Mouse (Mus musculus): ENCODE results near the gene Wasf2. TPM values are rescaled to one million over a fixed set of nuclear protein-coding genes. Genes with fewer than 3 reads are reported as not detected.

Gene Wasf2
- polyA plus RNA-seq, 1 experiment, result 150 TPM

DNA sequence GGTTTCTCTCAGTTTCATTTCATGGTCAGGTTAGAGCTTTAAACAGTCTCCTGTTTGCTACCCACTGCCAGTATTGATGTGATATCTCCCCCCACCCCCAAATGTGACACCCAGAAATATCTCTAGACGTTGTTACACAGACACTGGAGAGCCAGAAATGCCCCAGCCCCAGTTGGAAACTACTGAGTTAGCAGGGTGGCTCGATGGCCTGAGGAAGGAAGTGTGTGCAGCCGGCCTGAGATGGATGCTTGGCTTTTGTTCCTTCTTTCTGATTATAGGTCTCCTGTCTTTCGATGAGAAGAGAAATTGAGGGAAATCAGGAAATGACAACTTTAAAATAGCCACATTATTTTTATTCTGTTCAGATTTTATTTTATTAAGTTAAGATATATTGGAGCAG lies 8.7 kb downstream of the Wasf2 start:
- H3K4me1 ChIP-seq (ENCODE audit: control insufficient read depth, insufficient read depth, low read length), result peaks cover 53% of the 10 kb centered on the region
- no peak overlapping the region for H3K4me3 ChIP-seq (ENCODE audit: insufficient read depth, low read length)
- TF ChIP-seq POLR2A (IDR thresholded peaks at IDR 0.05; ENCODE audit: borderline replicate concordance, low read depth, low read length) (no peak), CTCF (IDR thresholded peaks at IDR 0.05; ENCODE audit: low read depth, low read length) (no peak)
- peak overlapping the region; percentile 95 for H3K27ac ChIP-seq (ENCODE audit: insufficient read depth, low read depth, low read length)

DNA sequence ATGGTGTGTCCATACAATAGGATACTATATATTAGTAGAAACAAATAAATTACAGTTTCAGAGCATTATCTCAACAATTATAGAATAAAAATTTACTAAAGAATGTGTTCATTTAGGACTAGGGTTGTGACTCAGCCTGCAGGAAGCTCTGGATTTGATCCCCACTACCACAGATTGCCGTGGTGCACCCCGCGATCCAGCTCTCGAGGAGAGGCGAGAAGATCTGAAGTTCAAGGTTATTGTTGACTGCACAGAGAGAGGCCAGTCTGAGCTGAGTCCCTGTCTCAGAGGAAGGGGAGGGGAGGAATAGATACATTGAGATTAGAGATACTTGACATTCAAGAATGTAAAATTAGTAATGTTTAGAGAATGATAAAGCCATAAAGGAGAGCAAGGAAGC lies 24.7 kb downstream of the Wasf2 start:
- no peak for TF ChIP-seq POLR2A (IDR thresholded peaks at IDR 0.05; ENCODE audit: borderline replicate concordance, low read depth, low read length)
- TF ChIP-seq CTCF (IDR thresholded peaks at IDR 0.05; ENCODE audit: low read depth, low read length), result no peak
- Histone ChIP-seq H3K27ac (ENCODE audit: insufficient read depth, low read depth, low read length) (no peak overlapping the region), H3K4me1 (ENCODE audit: control insufficient read depth, insufficient read depth, low read length) (peaks cover 56% of the 10 kb centered on the region)

GRCm38 (mm10) chr4:133155726-133156125 lies 25.4 kb downstream of the Wasf2 start:
- peaks cover 63% of the 10 kb centered on the region for H3K4me1 ChIP-seq (ENCODE audit: control insufficient read depth, insufficient read depth, low read length)
- H3K27ac ChIP-seq (ENCODE audit: insufficient read depth, low read depth, low read length), result no peak overlapping the region
- H3K4me3 ChIP-seq (ENCODE audit: insufficient read depth, low read length), result no peak overlapping the region
- TF ChIP-seq POLR2A (IDR thresholded peaks at IDR 0.05; ENCODE audit: borderline replicate concordance, low read depth, low read length), result no peak

More for the DNA sequence above, 24.7 kb downstream of the Wasf2 start:
- H3K4me3 ChIP-seq (ENCODE audit: insufficient read depth, low read length), result no peak overlapping the region

- TF ChIP-seq CTCF (IDR thresholded peaks at IDR 0.05; ENCODE audit: low read depth, low read length), result no peak
- TF ChIP-seq POLR2A (IDR thresholded peaks at IDR 0.05; ENCODE audit: borderline replicate concordance, low read depth, low read length), result no peak
- H3K4me3 ChIP-seq (ENCODE audit: insufficient read depth, low read length), result no peak overlapping the region
- H3K4me1 ChIP-seq (ENCODE audit: control insufficient read depth, insufficient read depth, low read length), result peaks cover 63% of the 10 kb centered on the region
- peak overlapping the region; percentile 48 for H3K27ac ChIP-seq (ENCODE audit: insufficient read depth, low read depth, low read length)
Measured at GRCm38 (mm10) chr4:133156422-133156821, 26.1 kb downstream of the Wasf2 start.

DNA sequence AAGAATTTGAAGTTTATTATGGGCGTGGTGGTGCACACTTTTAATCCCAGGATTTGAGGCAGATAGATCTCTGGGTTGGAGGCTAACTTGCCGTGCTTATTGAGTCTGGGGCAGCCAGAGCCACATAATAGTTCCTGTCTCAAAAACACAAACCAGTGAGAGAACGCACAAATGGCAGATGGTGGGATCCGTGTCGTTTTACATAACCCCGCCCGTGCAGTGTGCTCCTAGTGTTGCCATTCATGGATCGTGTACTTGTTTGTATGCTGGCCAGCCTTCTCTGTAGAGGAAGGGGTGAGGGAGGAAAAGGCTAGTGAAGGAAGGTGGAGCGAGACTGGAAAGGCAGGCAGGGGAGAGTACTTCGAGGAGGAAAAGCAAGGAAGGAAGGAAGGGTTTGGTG lies 26.5 kb downstream of the Wasf2 start:
- TF ChIP-seq CTCF (IDR thresholded peaks at IDR 0.05; ENCODE audit: low read depth, low read length) (no peak), POLR2A (IDR thresholded peaks at IDR 0.05; ENCODE audit: borderline replicate concordance, low read depth, low read length) (no peak)
- Histone ChIP-seq H3K4me1 (ENCODE audit: control insufficient read depth, insufficient read depth, low read length) (peaks cover 63% of the 10 kb centered on the region), H3K27ac (ENCODE audit: insufficient read depth, low read depth, low read length) (peak overlapping the region; percentile 24), H3K4me3 (ENCODE audit: insufficient read depth, low read length) (no peak overlapping the region)

GRCm38 (mm10) chr4:133159127-133159526 lies 28.8 kb downstream of the Wasf2 start:
- peaks cover 60% of the 10 kb centered on the region for H3K4me1 ChIP-seq (ENCODE audit: control insufficient read depth, insufficient read depth, low read length)
- no peak for TF ChIP-seq POLR2A (IDR thresholded peaks at IDR 0.05; ENCODE audit: borderline replicate concordance, low read depth, low read length)
- no peak for TF ChIP-seq CTCF (IDR thresholded peaks at IDR 0.05; ENCODE audit: low read depth, low read length)
- H3K4me3 ChIP-seq (ENCODE audit: insufficient read depth, low read length), result peak overlapping the region; percentile 16; the same call in 1 of the 2 replicates
- peak overlapping the region; percentile 87 for H3K27ac ChIP-seq (ENCODE audit: insufficient read depth, low read depth, low read length)

- Histone ChIP-seq H3K4me3 (ENCODE audit: insufficient read depth, low read length) (peak overlapping the region; percentile 16; the same call in 1 of the 2 replicates), H3K4me1 (ENCODE audit: control insufficient read depth, insufficient read depth, low read length) (peaks cover 59% of the 10 kb centered on the region), H3K27ac (ENCODE audit: insufficient read depth, low read depth, low read length) (peak overlapping the region; percentile 87)
- no peak for TF ChIP-seq POLR2A (IDR thresholded peaks at IDR 0.05; ENCODE audit: borderline replicate concordance, low read depth, low read length)
- TF ChIP-seq CTCF (IDR thresholded peaks at IDR 0.05; ENCODE audit: low read depth, low read length), result no peak
Measured at GRCm38 (mm10) chr4:133159646-133160045, 29.3 kb downstream of the Wasf2 start.

GRCm38 (mm10) chr4:133160211-133160610 lies 29.9 kb downstream of the Wasf2 start:
- Histone ChIP-seq H3K4me1 (ENCODE audit: control insufficient read depth, insufficient read depth, low read length) (peaks cover 56% of the 10 kb centered on the region), H3K4me3 (ENCODE audit: insufficient read depth, low read length) (no peak overlapping the region), H3K27ac (ENCODE audit: insufficient read depth, low read depth, low read length) (peak overlapping the region; percentile 56)
- TF ChIP-seq POLR2A (IDR thresholded peaks at IDR 0.05; ENCODE audit: borderline replicate concordance, low read depth, low read length) (no peak), CTCF (IDR thresholded peaks at IDR 0.05; ENCODE audit: low read depth, low read length) (no peak)

DNA sequence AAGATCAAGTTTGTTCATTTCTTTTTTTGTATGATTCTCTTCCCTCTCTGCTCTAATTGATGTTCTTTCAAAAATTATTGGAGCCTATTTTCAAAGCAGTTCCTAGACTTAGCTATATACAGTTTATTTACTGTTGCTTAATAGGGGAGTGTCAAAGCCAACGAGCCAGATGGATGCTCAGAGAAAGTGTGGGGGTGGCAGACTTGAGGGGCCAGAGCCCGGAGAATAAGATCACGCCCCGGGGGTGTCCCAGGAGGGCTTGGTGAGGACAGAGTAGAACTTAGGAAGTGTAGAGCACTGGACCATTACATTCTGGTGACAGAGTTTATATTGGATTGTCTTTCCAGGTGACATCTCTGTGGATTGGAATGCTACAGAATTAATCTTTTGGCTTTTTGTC lies 30.5 kb downstream of the Wasf2 start:
- TF ChIP-seq CTCF (IDR thresholded peaks at IDR 0.05; ENCODE audit: low read depth, low read length) (no peak), POLR2A (IDR thresholded peaks at IDR 0.05; ENCODE audit: borderline replicate concordance, low read depth, low read length) (no peak)
- H3K27ac ChIP-seq (ENCODE audit: insufficient read depth, low read depth, low read length), result no peak overlapping the region
- peaks cover 53% of the 10 kb centered on the region for H3K4me1 ChIP-seq (ENCODE audit: control insufficient read depth, insufficient read depth, low read length)
- H3K4me3 ChIP-seq (ENCODE audit: insufficient read depth, low read length), result no peak overlapping the region

- TF ChIP-seq POLR2A (IDR thresholded peaks at IDR 0.05; ENCODE audit: borderline replicate concordance, low read depth, low read length) (no peak), CTCF (IDR thresholded peaks at IDR 0.05; ENCODE audit: low read depth, low read length) (no peak)
- peaks cover 51% of the 10 kb centered on the region for H3K4me1 ChIP-seq (ENCODE audit: control insufficient read depth, insufficient read depth, low read length)
- H3K4me3 ChIP-seq (ENCODE audit: insufficient read depth, low read length), result no peak overlapping the region
- no peak overlapping the region for H3K27ac ChIP-seq (ENCODE audit: insufficient read depth, low read depth, low read length)
Measured at GRCm38 (mm10) chr4:133162196-133162595, 31.9 kb downstream of the Wasf2 start.

DNA sequence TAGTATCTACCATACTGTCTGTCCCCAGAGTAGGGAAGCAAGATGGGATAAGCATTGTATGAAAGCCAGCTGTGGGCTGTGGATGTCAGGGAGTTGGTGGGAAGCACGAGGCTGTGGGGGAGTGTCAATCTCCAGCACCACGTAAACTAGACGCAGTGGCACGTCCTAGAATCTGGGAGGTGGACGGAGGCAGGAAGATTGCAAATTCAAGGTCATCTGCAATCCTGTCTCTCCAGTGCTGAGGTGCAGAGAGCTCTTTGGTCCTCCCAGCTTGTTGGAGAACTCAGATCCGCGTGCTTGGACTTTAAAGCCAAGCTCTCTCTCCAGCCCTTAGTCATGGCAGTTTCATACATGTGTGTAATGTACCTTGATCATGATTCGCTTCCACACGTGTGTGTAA lies 36.5 kb downstream of the Wasf2 start:
- Histone ChIP-seq H3K4me1 (ENCODE audit: control insufficient read depth, insufficient read depth, low read length) (peaks cover 42% of the 10 kb centered on the region), H3K4me3 (ENCODE audit: insufficient read depth, low read length) (no peak overlapping the region), H3K27ac (ENCODE audit: insufficient read depth, low read depth, low read length) (peak overlapping the region; percentile 4; the same call in 1 of the 2 replicates)
- no peak for TF ChIP-seq CTCF (IDR thresholded peaks at IDR 0.05; ENCODE audit: low read depth, low read length)
